Mouse (Mus musculus): Measurements from ENCODE around the gene Mgat3. TPM values are rescaled to one million over a fixed set of nuclear protein-coding genes. Genes with fewer than 3 reads are reported as not detected.

Gene Mgat3
- polyA plus RNA-seq, 1 experiment from 2014 or later, result 10.6 TPM

- peak overlapping the region; percentile 97 for H3K4me3 ChIP-seq (replicated peaks)
- H3K36me3 ChIP-seq, result peaks cover 23% of the 10 kb centered on the region
- peaks cover 31% of the 10 kb centered on the region for H3K4me1 ChIP-seq
- peak overlapping the region; percentile 97 for H3K27ac ChIP-seq
- no peaks in the 10 kb centered on the region for H3K9me3 ChIP-seq
- peak overlapping the region; percentile 100 for H3K9ac ChIP-seq
- peak overlapping the region; percentile 84 for H3K4me2 ChIP-seq
- 6% methylated on average over 16 of the region's 16 CpGs for WGBS
- no peak for ATAC-seq (ENCODE audit: insufficient read depth, low FRiP score, low read depth)
- H3K27me3 ChIP-seq (replicated peaks), result no peaks in the 10 kb centered on the region
Measured at GRCm38 (mm10) chr15:80256242-80256641, 82.7 kb downstream of the Mgat3 start.

- Histone ChIP-seq H3K4me3 (replicated peaks) (peak overlapping the region; percentile 97), H3K27ac (peak overlapping the region; percentile 97), H3K4me2 (peak overlapping the region; percentile 84), H3K27me3 (replicated peaks) (no peaks in the 10 kb centered on the region), H3K9ac (peak overlapping the region; percentile 100), H3K36me3 (peaks cover 23% of the 10 kb centered on the region), H3K9me3 (no peaks in the 10 kb centered on the region), H3K4me1 (peaks cover 32% of the 10 kb centered on the region)
- ATAC-seq (ENCODE audit: insufficient read depth, low FRiP score, low read depth), result no peak
- 48% methylated on average over 12 of the region's 12 CpGs for WGBS
Measured at GRCm38 (mm10) chr15:80256656-80257601, 83.4 kb downstream of the Mgat3 start.

- Histone ChIP-seq H3K4me2 (peak overlapping the region; percentile 84), H3K36me3 (peaks cover 23% of the 10 kb centered on the region), H3K27ac (peak overlapping the region; percentile 97), H3K9ac (0 out of 2 replicates have a peak overlapping the region, but pooled peaks have one; percentile 8), H3K27me3 (replicated peaks) (no peaks in the 10 kb centered on the region), H3K9me3 (no peaks in the 10 kb centered on the region), H3K4me3 (replicated peaks) (no peak overlapping the region), H3K4me1 (peaks cover 36% of the 10 kb centered on the region)
- no peak for ATAC-seq (ENCODE audit: insufficient read depth, low FRiP score, low read depth)
- WGBS, result 17% methylated on average over 4 of the region's 4 CpGs
Measured at GRCm38 (mm10) chr15:80257602-80258239, 84.2 kb downstream of the Mgat3 start.

GRCm38 (mm10) chr15:80258240-80259170 lies 85.0 kb downstream of the Mgat3 start:
- no peak overlapping the region for H3K4me3 ChIP-seq (replicated peaks)
- H3K27me3 ChIP-seq (replicated peaks), result no peaks in the 10 kb centered on the region
- H3K27ac ChIP-seq, result peak overlapping the region; percentile 97
- WGBS, result 49% methylated on average over 11 of the region's 11 CpGs
- H3K4me1 ChIP-seq, result peaks cover 44% of the 10 kb centered on the region
- ATAC-seq (ENCODE audit: insufficient read depth, low FRiP score, low read depth), result no peak
- H3K9ac ChIP-seq, result no peak overlapping the region
- H3K9me3 ChIP-seq, result no peaks in the 10 kb centered on the region
- H3K36me3 ChIP-seq, result peaks cover 23% of the 10 kb centered on the region
- peak overlapping the region; percentile 84; the same call in 1 of the 2 replicates for H3K4me2 ChIP-seq

- peaks cover 23% of the 10 kb centered on the region for H3K36me3 ChIP-seq
- peak overlapping the region; percentile 97; the same call in 1 of the 2 replicates for H3K27ac ChIP-seq
- H3K4me3 ChIP-seq (replicated peaks), result no peak overlapping the region
- peaks cover 40% of the 10 kb centered on the region for H3K4me1 ChIP-seq
- H3K9ac ChIP-seq, result no peak overlapping the region
- no peaks in the 10 kb centered on the region for H3K27me3 ChIP-seq (replicated peaks)
- no peaks in the 10 kb centered on the region for H3K9me3 ChIP-seq
- no peak overlapping the region for H3K4me2 ChIP-seq
- ATAC-seq (ENCODE audit: insufficient read depth, low FRiP score, low read depth), result no peak
- WGBS, result 72% methylated on average over 8 of the region's 8 CpGs
Measured at GRCm38 (mm10) chr15:80259406-80260045, 86.0 kb downstream of the Mgat3 start.

GRCm38 (mm10) chr15:80260677-80261076 lies 87.2 kb downstream of the Mgat3 start:
- 7% methylated on average over 3 of the region's 3 CpGs for WGBS

GRCm38 (mm10) chr15:80261100-80261499 lies 87.6 kb downstream of the Mgat3 start:
- no peak overlapping the region for H3K4me2 ChIP-seq
- no peak overlapping the region for H3K9ac ChIP-seq
- no peak overlapping the region for H3K27ac ChIP-seq
- no peaks in the 10 kb centered on the region for H3K9me3 ChIP-seq
- H3K4me1 ChIP-seq, result peaks cover 40% of the 10 kb centered on the region
- WGBS, result 82% methylated on average over 7 of the region's 7 CpGs
- no peak overlapping the region for H3K4me3 ChIP-seq (replicated peaks)
- peaks cover 23% of the 10 kb centered on the region for H3K36me3 ChIP-seq
- no peaks in the 10 kb centered on the region for H3K27me3 ChIP-seq (replicated peaks)
- no peak for ATAC-seq (ENCODE audit: insufficient read depth, low FRiP score, low read depth)

More at GRCm38 (mm10) chr15:80260677-80261076, 87.2 kb downstream of the Mgat3 start:
- Histone ChIP-seq H3K9me3 (no peaks in the 10 kb centered on the region), H3K36me3 (peaks cover 23% of the 10 kb centered on the region), H3K4me3 (replicated peaks) (no peak overlapping the region), H3K27me3 (replicated peaks) (no peaks in the 10 kb centered on the region), H3K9ac (no peak overlapping the region), H3K27ac (no peak overlapping the region), H3K4me1 (peaks cover 40% of the 10 kb centered on the region), H3K4me2 (no peak overlapping the region)
- no peak for ATAC-seq (ENCODE audit: insufficient read depth, low FRiP score, low read depth)

- H3K4me2 ChIP-seq, result peak within 1 kb of the TSS; percentile 85
- under 1% methylated on average over 66 of the region's 66 CpGs for WGBS
- peak within 1 kb of the TSS; percentile 56 for H3K27ac ChIP-seq
- H3K4me1 ChIP-seq, result peaks cover 20% of the 10 kb centered on the region
- peak within 1 kb of the TSS; percentile 74 for H3K9ac ChIP-seq
- H3K4me3 ChIP-seq (replicated peaks), result peak within 1 kb of the TSS; percentile 86
- 0 out of 2 replicates have a peak, but pooled peaks cover 4% of the 10 kb centered on the region for H3K36me3 ChIP-seq
- ATAC-seq (ENCODE audit: insufficient read depth, low FRiP score, low read depth), result peak; percentile 90
- H3K9me3 ChIP-seq, result no peaks in the 10 kb centered on the region
- no peaks in the 10 kb centered on the region for H3K27me3 ChIP-seq (replicated peaks)
Measured at GRCm38 (mm10) chr15:80263610-80264575, 90.4 kb downstream of the Mgat3 start, which contains the start of gene Rps19bp1. Gene Rps19bp1, minus strand, starts transcription at chr15:80264315.
